Mouse (Mus musculus) activated CD4-positive, CD25-positive, alpha-beta regulatory T cell, adult 4 months (primary cell): ENCODE results near the gene Speer4f2. TPM values are rescaled to one million over a fixed set of nuclear protein-coding genes. Genes with fewer than 3 reads are reported as not detected.
"Not testable (repeated sequence)": the region's sequence is repeated elsewhere in the genome, so short reads cannot be mapped to it uniquely, and the experiment has no call there.

Experiments
- ATAC-seq: one replicate; pipeline ENCODE4 v1.8.0; 2017
- polyA plus RNA-seq, 2 experiments: library from polyadenylated mRNA; unstranded; fragments of 100-300 nt; shearing (Covaris generic); gene quantifications; one replicate each; pipeline ENCODE4 v1.2.1; 2017

The Speer4f2 gene
- polyA plus RNA-seq, result not detected

- ATAC-seq, result not testable (repeated sequence)
Measured at GRCm38 (mm10) chr5:17372880-17373279, at the start of gene Speer4f2. Gene Speer4f2 (plus strand): TSS chr5:17373180.

- ATAC-seq, result no peak
Measured at GRCm38 (mm10) chr5:17328946-17329566, 43.9 kb upstream of the Speer4f2 start.

- no peak for ATAC-seq
Measured at GRCm38 (mm10) chr5:17334836-17335235, 38.1 kb upstream of the Speer4f2 start.

- ATAC-seq, result not testable (repeated sequence)
Measured at GRCm38 (mm10) chr5:17345741-17346140, 27.2 kb upstream of the Speer4f2 start.

GRCm38 (mm10) chr5:17359394-17359999 is 13.5 kb upstream of the Speer4f2 start:
- no peak for ATAC-seq

- ATAC-seq, result no peak
Measured at GRCm38 (mm10) chr5:17389926-17390325, 16.9 kb downstream of the Speer4f2 start.

GRCm38 (mm10) chr5:17391207-17391606 is 18.2 kb downstream of the Speer4f2 start:
- ATAC-seq, result no peak

GRCm38 (mm10) chr5:17400571-17400970 is 27.6 kb downstream of the Speer4f2 start:
- ATAC-seq, result no peak

GRCm38 (mm10) chr5:17401206-17402077 is 28.5 kb downstream of the Speer4f2 start:
- ATAC-seq, result no peak

GRCm38 (mm10) chr5:17402330-17403125 is 29.5 kb downstream of the Speer4f2 start:
- ATAC-seq, result no peak

- no peak for ATAC-seq
Measured at GRCm38 (mm10) chr5:17403584-17403983, 30.6 kb downstream of the Speer4f2 start.

- ATAC-seq, result no peak
Measured at GRCm38 (mm10) chr5:17408924-17409660, 36.1 kb downstream of the Speer4f2 start.

GRCm38 (mm10) chr5:17417201-17417600 is 44.2 kb downstream of the Speer4f2 start:
- no peak for ATAC-seq

GRCm38 (mm10) chr5:17419215-17419820 is 46.3 kb downstream of the Speer4f2 start:
- ATAC-seq, result no peak

- ATAC-seq, result no peak
Measured at GRCm38 (mm10) chr5:17419921-17420320, 46.9 kb downstream of the Speer4f2 start.

- ATAC-seq, result no peak
Measured at GRCm38 (mm10) chr5:17422225-17422624, 49.2 kb downstream of the Speer4f2 start.

GRCm38 (mm10) chr5:17426930-17427329 is 54.0 kb downstream of the Speer4f2 start:
- ATAC-seq, result no peak
